Mouse (Mus musculus): ENCODE data around the gene Kank4.
"Not testable (repeated sequence)": the region's sequence is repeated elsewhere in the genome, so short reads cannot be mapped to it uniquely, and the experiment has no call there.

The Kank4 gene

DNA sequence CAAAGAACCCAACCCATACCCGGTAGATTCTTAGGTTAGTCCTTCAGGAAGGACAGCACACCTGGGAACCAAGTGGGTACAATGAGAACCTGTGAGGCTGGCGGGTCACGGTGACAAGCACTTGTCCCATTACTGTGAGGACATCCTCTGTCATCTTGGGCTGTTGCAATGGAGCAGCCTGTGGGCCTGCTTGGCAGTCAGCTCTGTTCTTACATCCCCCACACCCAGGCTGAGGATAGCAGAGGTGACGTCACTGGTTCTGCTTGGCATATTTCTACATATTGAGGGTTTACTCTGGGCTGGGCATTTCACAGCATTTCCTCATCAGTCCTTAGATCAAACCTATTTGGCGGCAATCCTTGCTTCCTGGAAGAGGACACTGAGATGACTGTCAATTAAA, 43.6 kb downstream of the Kank4 start:
- DNase-seq: no peak

DNA sequence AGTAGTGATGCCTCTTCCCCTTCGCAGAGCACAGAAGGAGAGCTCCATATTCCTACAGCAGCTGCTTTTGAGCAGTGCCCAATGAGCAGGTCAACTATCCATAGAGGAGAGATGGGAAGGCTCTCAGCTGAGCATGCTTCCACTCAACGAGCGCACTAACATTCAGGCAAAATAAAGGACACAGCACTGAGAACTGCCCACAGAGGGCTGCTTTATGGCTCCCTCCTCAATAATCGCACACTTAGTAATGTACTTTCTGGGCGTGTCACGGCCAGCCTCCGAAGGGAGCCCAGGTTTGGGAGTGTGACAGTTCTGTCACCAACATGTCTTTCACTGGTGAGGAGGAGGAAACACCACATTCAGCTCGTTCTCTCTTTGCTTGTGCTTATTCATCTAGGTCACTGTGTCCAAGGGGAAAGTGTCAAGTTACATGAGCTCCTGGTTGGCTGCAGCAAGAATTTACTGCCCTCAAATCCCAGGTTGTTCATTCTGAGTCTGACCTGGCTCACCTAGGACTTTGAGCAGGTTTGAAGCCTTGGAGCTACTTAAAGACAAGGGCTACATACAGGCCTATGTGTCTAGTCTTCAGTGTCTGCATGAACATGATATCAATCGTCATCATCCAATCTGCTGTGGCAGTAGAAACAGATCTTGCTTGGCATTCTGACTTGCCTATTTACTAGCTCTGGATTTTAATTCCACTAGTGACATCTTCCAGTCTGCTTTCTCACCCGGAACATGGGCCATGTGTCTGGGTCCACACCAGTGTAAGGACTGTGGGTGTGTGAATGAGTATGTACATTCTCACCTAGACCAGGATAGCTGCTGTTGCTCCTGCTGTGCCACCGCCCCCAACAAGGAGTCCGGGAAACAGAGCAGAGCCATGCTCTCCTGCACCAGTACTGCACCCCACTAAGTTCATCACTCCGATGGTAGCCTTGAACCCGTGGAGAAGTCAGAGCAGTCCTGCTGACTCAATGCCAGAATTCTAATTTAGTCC, 49.9 kb downstream of the Kank4 start:
- DNase-seq: no peak

DNA sequence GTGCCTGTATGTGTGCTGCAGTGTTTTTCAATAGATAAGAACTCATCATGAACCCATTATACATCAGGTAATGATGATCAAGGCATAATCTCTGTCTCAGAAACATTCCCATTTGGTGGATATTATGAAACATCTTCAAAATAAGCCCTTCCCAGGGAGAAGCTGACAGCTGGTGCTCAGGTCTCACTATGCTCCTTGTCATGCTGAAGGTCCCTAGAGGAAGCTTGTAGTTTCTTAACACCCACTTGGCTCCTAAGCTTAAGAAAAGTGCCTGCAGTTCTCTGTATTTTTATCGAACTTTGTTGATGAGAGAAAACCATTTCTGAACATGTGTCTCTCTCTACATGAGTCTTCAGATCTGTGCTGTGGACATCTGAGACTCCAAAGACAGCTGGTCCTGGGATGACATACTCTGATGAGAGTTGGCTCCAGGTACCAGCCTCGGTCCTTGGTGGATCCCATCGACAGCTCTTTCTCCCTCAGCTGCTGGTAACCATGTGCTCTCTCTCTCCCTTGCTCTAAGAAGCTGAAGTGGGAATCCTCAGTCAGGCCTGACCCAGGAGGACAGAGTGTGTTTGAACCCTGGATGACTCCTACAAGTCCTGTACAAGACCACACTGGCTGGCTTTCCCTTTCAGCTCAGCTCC, 58.3 kb downstream of the Kank4 start:
- DNase-seq: no peak

DNA sequence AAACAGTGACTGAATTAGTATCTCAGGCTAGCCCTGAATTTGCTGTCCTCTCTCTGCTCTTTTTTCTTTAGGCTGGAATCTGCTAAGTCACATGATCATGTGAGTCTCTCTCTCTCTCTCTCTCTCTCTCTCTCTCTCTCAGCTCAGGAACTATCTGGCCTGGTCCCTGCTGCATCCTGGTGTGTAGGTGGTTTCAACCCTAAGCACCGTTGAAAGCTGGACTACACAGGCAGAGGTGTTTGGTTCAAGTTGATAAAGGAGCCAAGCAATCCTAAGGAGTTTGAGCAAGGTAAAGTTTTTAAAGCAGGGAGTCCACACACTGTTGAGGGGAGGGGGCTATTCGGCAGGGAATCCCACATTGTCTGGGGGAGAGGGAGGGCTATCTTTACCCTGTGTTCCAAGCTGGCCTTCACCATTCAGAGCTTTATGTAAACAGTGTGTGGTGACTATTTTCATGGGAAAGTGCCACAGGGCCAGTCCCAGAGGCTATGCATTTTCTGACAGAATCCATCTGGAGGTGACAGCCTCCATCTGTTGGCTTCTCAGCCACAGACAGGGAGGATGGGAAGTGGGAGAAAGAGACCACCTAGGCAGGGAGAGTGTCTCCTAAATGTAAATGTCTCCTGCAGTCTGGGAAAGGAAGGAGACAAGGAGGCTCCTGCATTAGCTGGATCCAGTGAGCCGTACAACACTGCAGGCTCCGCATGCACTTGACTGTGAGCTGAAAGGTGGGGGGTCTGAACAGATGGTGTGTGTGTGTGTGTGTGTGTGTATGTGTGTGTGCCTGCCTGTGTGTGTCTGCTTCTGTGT, 59.1 kb downstream of the Kank4 start:
- DNase-seq: no peak

DNA sequence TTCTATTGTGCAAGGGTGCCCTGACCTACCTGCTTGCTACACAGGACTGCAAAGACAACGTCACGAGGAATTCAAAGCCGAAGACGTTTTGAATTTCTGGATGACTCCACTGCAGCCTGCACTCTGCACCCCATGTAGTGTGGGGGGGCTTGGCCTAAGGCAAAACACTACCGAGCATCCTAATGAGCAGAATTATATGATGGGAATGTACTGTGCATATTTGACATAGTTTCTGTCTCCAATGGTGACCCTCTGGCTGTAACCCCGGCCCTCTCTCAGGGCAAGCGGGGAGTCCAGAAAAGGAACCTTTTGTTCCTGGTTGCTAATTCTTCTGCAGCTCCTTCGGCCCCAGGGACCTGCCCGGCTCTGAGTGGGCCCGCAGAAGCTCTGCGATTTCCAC, 61.2 kb downstream of the Kank4 start:
- no peak for DNase-seq

DNA sequence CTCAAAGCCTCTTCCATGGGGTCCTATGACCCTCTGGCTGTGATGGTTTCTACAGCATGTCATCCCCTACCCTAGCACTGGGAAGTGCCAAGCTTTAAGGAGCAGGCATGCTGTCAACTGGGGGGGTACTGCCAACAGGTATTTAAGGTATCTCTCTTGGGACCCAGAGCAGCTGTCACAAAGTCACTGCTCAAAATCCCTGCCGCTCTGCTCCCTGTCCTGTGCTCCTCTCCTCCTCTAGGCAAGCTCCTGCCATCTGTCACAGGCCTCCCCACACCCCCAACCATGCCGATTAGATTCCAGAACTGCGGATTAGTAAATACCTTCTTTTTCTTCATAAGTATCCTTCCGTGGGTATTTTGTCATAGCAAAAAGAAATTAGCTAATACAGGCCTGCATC, 62.9 kb downstream of the Kank4 start:
- DNase-seq: no peak

DNA sequence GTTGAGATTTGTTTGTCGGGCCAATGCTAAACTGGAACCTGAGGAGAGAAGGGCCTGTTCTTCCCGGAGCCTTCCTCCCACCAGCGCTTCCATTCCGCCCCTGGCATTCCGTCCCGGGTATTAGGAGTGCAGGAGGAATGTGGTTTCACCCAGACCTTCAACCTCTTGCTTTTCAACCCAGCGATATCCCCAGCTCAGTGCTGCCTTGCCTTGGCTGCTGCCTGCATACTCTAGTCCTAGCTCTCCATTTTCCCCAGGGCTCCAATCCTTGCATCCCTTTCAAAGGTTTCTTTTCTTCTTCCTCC, 73.5 kb downstream of the Kank4 start:
- DNase-seq: no peak

DNA sequence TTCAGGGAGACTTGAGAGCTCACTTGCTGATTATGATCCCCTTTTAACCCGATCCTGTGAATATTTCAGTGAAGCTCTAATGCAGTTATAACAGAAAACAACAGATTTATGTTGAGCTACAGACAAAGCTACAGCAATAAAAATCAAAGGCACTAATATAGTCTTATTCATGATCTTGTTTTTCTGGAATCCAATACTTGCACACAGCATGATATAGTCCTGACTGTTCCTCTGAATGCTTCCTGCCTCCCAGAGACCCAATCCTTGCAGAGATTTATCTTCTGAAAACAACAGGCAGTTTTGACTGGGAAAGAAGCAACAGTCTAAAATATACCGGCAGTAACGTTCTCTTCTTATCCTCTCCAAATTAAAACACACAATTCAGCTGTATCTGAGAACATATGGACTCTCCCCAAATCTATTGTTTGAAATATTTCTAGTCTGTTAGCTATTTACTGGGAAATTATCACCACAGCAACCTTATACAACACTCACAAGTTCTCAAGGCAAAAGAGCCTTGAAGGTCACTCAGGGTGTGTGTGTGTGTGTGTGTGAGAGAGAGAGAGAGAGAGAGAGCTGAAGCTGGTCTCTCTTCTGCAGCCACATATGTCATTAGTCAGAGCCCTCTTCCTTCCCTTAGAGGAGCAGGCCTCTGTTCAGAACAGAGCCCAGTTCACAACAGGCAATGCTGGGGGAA, 74.0 kb downstream of the Kank4 start:
- no peak for DNase-seq

DNA sequence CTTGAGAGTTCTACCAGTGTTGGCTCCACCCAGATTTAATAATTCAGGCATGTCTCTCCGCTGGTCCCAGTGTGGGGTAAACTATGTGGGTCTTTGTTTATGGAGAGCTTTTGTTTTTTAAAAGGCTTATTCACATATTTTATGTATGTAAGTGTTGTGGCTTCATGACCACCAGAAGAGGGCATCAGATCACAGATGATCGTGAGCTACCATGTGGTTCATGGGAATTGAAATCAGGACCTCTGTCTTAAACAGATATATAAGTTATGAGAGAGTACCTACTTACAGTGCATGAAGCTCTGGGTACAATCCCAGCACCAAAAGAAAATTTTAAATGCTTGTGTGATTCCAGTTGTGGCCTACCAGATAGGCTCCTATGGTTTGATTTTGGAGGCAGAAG, 77.6 kb downstream of the Kank4 start:
- DNase-seq: no peak

DNA sequence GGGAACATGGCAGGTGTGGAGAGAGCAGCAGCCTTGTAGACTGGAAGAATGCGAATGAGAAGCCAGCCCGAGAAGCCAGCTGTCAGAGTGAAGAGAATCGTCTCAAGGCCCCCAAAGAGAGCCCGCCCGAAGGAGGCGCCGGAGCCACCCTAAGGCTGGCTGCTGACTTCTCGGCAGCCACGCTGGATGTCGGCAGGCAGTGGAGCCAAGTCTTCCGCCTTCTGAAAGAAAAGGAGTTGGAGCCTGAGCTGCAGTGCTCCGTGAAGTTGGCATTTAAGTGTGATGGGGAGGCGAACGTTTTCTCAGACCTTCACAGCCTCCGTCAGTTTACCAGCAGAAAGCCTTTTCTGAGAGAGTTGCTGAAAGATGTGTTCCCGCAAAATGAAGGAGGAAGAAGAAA, 83.7 kb downstream of the Kank4 start:
- DNase-seq: no peak

DNA sequence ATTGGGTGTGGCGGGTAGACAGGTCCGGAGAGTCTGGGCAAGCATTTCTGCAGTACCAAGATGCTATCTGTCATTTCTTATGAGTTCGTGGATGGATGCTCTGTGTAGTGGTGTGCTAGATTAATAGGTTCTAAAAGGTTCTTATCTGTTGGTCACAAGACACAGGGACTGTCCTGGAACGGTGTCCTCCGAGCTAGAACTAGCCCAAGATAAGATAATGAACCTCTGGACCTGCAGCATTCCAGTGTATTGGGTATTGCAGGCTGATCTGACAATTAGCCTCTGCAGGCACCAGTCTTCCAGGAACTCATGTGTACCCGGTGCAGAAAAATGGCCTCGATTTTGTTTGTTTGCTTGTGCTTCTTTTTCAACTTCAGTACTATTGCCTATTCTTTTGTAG, 88.6 kb downstream of the Kank4 start:
- DNase-seq: no peak

DNA sequence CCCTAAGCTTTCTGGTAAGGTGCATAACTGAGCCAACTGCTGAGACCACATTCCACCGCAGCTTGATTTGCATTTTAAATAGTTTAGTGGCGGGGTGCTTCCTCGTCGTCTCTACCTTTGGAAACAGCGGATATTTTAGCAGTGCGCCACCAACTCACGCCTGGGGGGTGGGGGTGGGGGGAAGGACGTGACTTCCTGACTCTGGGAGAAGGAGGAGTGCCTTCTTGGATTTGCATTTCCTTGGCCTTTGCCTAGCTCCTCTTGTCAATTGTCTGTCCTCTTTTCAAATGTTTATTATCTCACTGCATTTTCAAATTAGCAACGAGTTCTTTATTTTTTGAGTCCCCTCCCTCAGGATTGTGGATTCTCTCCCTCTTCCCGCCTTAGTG, 89.4 kb downstream of the Kank4 start:
- DNase-seq: no peak

DNA sequence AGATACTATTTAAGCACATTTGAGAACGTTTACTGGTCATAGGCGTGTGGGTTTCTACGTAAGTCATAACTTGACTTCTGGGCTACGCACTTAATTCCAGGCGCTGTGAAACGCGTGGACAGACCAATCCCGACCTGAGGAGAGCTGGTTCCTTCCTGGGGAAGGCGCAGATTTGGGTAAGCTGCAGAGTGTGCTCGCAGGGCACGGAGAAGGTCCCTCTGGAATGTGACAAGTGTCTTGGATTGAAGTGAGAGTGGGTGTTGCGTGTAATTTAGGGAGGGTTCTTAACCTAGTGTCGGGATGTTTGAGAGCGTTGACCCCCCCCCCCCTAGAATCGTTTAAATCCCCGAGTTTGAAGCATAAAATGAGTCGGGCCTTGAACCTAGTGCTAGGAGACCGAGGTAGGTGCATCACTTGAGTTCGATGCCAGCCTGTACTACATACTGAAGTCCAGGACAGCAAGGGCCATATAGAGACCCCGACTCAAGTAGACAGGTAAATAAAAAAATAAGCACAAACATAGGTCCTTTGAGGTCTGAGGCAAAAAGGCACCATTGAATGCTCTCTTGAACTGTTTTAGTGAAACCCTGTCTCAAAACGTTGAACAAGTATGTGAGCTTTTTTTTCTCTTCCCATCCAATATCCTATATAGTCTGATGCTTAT, 89.9 kb downstream of the Kank4 start:
- DNase-seq: no peak

DNA sequence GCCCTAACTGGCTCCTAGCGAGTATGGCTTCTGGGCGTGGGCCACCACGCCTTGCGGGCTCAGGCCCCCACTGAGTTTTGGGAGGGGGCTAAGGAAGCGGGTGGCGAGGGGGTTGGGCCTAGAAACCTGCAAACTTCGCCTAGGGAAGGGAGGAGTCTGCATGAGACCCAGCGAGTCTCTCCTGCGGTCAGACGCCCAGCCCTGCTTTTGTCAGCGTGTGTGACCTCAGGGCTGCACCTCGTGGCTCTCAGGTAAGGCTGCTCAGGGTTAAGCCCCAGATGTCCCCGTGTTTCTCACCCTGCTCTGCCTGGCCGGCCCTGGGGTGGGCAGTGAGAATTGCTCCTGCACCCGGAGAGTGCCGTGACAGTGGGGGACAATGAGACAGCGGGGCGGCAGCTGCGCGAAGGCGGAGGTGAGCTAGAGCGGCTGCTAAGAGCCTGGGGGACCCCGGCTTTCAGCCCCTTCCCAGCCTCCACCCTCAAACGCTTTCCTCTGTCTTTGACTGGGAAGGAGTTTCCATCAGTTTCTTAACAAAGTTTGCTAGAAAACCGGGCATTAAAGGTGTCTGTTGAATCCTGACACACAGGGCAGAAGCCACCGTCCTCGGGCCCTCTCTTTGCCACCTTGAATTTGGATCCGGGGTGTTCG, 90.6 kb downstream of the Kank4 start, which contains the start of gene L1td1:
Gene L1td1, plus strand, starts transcription at position 145 of the 648 bp plus-strand sequence.
- DNase-seq: no peak

DNA sequence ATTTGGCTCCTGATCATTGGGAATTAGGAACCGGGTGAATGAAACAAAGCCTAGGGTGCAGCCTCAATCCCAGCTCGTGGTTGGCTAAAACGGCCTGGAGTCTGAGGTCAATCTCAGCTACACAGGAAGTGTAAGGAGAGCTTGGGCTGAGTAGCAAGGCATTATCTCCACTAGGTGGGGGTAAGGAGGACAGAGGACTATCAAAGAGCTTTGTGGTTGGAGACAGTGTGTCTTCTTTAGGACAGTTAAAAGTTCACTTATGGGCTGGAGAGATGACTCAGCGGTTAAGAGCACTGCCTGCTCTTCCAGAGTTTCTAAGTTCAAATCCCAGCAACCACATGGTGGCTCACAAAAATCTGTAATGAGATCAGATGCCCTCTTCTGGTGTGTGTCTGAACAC, 91.9 kb downstream of the Kank4 start:
- no peak for DNase-seq

DNA sequence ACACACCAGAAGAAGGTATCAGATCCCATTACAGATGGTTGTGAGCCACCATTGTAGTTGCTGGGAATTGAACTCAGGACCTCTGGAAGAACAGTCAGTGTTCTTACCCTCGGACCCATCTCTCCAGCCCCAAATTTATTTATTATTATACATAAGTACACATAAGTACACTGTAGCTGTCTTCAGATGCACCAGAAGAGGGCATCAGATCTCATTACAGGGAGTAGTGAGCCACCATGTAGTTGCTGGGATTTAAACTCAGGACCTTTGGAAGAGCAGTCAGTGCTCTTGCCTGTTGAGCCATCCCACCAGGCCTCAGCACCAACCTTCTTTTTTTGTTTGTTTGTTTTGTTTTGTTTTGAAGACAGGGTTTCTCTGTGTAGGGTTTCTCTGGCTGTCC, 92.7 kb downstream of the Kank4 start:
- not testable (repeated sequence) for DNase-seq

DNA sequence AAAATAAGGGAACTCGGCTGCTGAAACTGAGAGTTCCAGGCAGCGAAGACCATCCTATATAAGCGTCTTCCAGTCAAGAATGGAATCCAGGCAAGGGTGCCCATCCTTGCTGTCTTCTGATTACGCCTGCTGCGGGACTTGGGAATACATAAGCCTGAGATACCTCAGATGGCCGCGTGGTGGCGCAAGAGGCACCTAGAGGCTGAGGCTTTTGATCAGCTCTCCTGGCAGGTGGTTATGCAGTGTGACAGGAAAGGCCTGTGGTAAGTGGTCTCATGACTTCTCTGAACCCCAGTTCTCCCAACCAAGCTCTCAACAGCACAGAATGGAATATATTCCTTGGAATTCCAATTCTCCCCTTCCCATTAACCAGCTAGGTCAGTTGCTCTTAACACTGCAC, 94.9 kb downstream of the Kank4 start:
- peak; percentile 63 for DNase-seq

DNA sequence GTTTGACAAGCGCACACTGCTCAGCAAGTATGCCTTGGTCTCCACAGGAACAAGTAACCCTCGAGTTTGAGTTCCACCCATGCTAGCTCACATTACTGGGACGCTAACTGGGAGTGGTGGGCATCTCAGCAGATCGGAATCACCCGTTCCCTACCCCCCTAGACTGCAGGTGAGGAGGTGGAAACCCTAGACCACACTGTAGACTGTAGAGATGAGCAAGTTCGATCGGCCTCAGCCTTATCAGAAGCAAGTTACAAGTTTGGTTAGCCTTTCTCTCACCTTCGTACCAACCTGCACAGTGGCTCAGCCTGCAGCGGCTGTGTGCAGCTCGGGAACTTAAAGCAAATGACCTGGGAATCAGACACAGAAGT, 98.8 kb downstream of the Kank4 start:
- no peak for DNase-seq

DNA sequence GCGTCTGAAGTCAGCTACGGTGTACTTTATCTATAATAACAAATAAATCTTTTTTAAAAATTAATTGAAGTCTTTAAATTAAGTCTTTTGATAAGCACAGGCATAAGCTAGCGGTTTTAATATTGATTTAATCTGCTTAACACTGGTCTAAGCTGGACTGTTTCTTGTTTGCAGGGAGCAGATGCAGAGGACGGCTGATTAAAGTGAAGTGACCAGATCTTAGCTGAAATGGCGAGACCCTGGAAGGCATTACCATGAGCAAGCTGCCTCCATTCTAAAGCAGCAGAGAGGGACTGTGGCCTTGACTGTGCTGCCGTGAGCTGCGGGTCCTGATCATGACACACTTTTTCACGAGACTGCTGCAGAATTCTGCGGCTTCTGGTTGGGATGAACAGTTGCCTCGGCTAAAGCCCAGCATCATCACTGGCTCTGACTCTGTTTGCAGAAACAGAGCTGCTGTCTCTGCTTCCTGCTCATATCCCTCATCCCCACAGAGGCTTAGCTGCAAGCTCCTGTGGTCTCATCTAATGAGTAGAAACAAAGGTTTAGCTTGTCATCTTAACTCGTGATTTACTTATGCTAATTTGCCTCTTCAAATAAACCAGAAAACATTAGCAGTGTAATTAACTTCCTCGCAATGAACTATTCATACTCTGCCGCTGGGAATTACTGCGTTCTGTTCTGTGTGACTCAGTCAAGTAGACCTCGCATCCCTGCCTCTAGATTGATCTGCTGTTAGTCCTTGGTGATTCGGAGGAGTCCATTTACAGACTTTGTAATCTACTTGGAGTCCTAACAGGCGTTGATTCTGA, 99.4 kb downstream of the Kank4 start:
- DNase-seq: no peak

DNA sequence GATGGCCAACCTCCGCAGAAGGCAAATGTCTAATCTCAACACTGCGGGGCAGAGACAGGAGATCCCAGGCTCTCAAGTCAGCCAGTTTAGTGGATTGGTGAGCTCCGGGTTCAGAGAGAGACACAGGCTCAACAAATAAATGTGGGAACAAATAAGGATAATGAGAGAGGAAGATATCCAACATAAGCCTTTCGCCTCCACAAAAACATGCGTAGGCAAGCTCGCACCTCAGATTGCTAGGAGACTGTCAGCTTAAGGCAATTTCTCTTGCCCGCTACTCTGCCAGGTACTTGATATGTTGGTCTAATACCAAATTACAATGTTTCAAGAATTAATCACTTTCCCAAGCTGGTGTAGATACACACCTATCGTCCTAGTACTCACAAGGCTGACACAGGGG, 106.4 kb downstream of the Kank4 start:
- DNase-seq: no peak

Data from right cerebral cortex, postnatal 4 days (tissue).